Mouse (Mus musculus): ENCODE measurements at regions not wholly inside any gene's neighbourhood (a gene's known extent, or its start where the extent isn't known, plus 50 kb on each side); places are given as distances from the start of the nearest gene placed in this dataset.
A peak's percentile ranks its signal among the peaks of the same experiment; 100 is the strongest.

DNA sequence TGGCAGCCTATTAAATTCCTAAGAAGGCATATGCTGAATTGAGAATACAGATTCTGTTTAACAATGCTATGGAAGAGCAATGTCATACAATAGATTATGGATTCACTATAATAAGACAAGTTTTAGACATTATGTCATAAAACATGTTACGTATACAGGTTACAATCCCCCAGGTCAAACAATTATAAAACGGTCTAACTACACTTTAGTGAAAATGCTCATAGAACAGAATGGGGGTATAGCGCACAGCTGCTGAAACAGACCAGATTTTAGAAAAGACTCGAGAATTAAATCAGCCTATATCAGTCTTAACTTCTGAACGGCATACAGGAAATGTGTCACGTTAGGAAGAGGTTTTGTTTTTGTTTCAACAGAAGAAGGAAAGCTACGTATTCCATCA lies 660.5 kb upstream of the Sel1l start:
- DNase-seq (ENCODE audit: low spot score in 2 of 2), result no peak

DNA sequence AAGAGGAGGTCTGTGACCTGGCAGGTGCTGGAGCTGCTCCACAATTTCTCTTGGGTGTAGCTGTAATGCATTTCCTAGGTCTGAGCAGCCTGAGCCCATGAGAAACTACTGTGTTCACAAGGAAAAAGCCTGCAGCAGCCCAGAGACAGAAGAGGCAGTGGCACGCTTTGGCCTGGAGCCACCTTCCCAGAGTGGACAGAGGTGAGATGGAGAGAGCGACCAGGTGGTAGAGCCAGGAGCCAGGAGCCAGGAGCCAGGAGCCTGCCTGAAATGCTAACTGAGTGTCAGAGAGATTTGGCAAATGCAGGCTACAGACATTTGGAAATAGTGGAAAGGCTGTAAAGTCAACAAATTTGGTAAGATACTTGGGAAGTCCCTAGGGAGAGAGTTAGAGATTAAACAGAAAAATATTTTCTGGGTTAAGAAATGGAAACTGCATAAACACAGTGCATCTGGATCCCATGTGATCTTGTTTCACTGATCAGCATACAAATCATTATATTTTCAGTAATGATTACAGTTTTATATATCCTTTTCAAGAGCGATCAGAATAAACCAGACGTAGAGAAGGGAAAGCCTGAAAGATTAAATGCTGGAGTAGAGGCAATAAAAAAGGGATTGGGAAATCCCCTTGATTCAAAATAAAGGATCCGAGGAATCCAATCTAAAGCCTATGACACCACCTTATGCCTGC lies 660.0 kb upstream of the Sel1l start:
- DNase-seq (ENCODE audit: low spot score in 2 of 2), result peak; percentile 9 to 12

DNA sequence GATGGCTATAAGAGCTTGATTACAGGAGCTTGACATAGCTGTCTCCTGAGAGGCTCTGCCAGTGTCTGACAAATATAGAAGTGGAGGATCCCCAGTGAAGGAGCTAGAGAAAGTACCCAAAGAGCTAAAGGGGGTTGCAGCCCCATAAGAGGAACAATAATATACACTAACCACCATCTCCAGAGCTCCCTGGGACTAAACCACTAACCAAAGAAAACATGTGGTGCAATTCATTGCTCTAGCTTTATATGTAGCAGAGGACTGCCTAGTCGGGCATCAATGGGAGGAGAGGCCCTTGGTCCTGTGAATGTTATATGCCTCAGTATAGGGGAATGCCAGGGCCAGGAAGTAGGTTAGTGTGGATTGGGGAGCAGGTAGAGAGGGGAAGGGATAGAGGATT lies 635.0 kb upstream of the Sel1l start:
- no peak for DNase-seq (ENCODE audit: low spot score in 2 of 2)

GRCm38 (mm10) chr12:92474293-92475062 lies 625.5 kb upstream of the Sel1l start:
- no peak for DNase-seq (ENCODE audit: low spot score in 2 of 2)

GRCm38 (mm10) chr12:92451110-92451818 lies 602.3 kb upstream of the Sel1l start:
- DNase-seq (ENCODE audit: low spot score in 2 of 2), result no peak

DNA sequence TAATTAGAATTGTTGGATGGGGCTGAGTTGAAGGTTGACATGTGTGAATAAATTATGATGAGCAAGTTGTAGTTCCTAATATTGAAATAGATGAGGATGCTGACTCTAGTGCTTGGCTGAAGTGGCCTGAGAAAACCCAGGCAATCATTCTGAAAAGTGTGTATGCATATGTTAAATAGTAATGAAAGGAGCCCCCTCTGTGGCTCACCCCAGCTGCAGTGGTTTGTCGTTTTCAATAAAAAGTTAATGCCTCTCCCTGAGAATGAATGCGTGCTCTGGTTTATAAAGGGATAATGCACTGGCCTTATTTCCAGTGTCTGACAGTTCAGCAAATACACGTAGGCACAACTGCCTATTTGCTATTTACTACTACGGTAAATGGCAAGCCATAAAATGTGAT lies 569.5 kb upstream of the Sel1l start:
- no peak for DNase-seq (ENCODE audit: low spot score in 2 of 2)

GRCm38 (mm10) chr12:92405506-92405905 lies 556.5 kb upstream of the Sel1l start:
- DNase-seq (ENCODE audit: low spot score in 2 of 2), result no peak

DNA sequence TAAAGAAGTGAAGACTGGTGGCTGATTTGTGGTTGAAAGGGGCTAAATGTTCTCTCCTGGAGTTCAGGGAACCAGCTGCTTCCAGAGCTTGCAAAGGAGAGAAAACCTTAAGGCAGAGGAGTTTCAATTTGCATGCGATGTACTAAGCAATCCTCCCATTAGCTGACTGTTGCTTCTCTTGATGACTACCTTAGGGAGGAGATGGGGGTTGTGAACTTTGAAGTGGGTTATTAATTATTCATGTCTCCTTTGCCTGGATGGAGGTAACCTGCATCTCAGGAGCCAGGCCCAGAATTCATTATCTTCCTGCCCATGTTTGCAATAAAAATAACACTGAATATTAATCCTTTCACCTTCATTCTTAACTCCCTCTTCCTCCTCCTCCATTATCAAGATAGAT lies 552.0 kb upstream of the Sel1l start:
- DNase-seq (ENCODE audit: low spot score in 2 of 2), result no peak

DNA sequence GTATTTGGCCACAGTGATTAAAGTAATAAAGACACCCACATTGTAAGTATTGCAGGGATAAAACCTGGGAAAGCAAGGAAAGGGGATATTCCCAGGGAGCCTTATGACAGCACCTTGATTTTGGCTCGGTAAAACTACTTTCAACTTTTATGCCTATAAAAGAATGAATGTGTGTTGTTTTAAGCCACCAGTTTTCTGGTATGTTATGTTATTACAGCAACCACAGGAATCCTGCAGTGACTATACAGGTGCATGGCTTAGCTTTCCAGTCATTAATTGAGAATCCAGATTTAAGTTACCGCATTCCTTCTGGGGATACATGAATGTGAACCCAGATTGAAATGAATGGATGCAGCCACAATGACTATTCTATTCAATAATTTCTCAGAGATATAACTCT lies 537.2 kb upstream of the Sel1l start:
- DNase-seq (ENCODE audit: low spot score in 2 of 2), result no peak

GRCm38 (mm10) chr12:92384266-92384937 lies 535.4 kb upstream of the Sel1l start:
- no peak for DNase-seq (ENCODE audit: low spot score in 2 of 2)

- no peak for DNase-seq (ENCODE audit: low spot score in 2 of 2)
These were observed 530.2 kb upstream of the Sel1l start for GRCm38 (mm10) chr12:92379130-92379529.

DNA sequence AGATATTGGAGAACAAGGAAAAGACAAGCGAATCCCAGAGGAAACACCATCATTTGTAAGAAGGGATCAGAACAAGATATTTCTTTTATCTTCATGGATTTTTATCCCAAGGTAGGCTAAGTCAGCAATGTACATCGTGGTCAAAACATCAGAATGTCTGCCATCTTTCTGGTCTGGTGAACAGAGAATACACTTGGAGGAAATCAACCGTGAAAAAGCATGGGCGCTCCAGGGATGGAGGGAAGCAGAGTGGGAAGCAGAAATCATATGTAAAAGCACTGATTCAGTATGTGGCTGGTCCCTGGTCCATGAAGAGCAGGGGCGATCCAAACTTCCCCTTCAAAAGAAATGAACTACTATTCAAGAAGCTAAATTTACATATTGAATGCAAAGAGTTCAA lies 517.0 kb upstream of the Sel1l start:
- DNase-seq (ENCODE audit: low spot score in 2 of 2), result no peak

GRCm38 (mm10) chr12:92353386-92354257 lies 504.7 kb upstream of the Sel1l start:
- DNase-seq (ENCODE audit: low spot score in 2 of 2), result no peak

DNA sequence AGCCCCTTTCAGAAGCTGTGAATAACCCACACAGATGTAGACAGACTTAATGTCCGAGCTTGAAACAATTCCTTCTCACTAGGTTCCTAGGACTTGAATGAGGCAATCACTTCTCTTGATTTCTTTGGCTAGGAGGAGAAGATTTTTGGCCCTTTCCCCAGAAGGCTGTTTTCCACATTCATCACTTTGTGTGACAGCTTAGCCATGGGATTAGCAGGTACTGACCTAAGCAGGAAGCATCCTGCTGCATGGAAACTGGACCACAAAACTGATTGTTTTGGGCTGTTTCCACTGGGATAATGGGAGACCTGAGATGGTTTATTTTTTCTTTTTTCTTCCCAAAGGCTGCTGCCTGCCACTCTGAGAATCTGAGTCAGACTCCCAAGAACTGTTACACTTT lies 469.3 kb upstream of the Sel1l start:
- no peak for DNase-seq (ENCODE audit: low spot score in 2 of 2)

GRCm38 (mm10) chr12:92317609-92318008 lies 468.7 kb upstream of the Sel1l start:
- no peak for DNase-seq (ENCODE audit: low spot score in 2 of 2)

- no peak for DNase-seq (ENCODE audit: low spot score in 2 of 2)
These were observed 467.3 kb upstream of the Sel1l start for GRCm38 (mm10) chr12:92316285-92316684.

GRCm38 (mm10) chr12:92315820-92316219 lies 466.9 kb upstream of the Sel1l start:
- no peak for DNase-seq (ENCODE audit: low spot score in 2 of 2)

- DNase-seq (ENCODE audit: low spot score in 2 of 2), result no peak
These were observed 454.1 kb upstream of the Sel1l start for GRCm38 (mm10) chr12:92302951-92303591.

DNA sequence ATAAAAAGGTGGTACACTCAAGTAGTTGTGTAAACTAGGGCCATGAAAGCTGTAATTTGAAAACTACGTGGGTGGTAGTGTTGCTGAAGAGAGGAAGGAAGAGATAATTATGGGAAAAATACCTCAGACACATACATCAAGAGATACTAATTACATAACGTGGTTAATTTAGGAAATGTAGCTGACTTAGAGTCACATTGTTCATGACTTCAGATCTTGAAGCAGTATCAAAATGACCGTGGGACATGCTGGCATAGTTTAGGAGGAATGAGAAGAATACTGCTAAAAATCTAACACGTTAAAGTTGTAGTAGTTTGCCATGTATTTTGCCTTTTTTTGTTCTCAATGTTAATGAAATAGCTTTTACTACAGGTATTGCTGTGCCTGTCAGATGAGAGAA lies 445.9 kb upstream of the Sel1l start:
- no peak for DNase-seq (ENCODE audit: low spot score in 2 of 2)

GRCm38 (mm10) chr12:92293341-92293720 lies 444.4 kb upstream of the Sel1l start:
- no peak for DNase-seq (ENCODE audit: low spot score in 2 of 2)
